Mouse (Mus musculus): ENCODE data around the gene Gm8773.

Gm8773 gene

DNA sequence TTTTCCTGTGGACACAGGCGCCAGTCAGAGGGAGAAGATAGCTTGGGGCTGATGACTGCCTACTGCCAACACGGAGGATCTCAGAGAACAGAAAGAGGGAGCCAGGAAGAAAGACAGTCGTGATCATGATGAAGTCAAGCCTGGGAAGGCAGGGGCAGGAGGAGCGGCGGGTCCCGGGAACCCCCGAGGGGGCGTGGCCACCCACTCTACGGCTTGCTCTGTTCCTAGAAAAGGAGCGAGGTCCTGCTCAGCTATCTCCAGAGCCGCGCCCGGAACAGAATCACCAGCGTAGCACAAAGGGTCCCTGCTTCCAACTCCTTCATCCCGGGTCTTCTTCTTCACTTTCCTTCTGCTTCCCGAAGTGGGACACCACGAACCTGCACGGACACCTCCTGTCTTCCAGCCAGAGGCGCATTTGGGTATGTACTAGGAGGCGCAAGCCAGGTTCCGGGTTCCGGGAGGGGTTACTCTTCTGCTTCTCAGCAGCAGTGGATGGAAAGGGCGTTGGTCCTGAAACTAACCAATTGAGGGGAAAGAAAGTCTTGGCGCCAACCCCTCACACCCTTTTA is at the start of gene Gm8773:
Gm8773 (plus strand) TSS at position 51 of the 569 bp plus-strand sequence.
- DNase-seq (ENCODE audit: low spot score): no peak

DNA sequence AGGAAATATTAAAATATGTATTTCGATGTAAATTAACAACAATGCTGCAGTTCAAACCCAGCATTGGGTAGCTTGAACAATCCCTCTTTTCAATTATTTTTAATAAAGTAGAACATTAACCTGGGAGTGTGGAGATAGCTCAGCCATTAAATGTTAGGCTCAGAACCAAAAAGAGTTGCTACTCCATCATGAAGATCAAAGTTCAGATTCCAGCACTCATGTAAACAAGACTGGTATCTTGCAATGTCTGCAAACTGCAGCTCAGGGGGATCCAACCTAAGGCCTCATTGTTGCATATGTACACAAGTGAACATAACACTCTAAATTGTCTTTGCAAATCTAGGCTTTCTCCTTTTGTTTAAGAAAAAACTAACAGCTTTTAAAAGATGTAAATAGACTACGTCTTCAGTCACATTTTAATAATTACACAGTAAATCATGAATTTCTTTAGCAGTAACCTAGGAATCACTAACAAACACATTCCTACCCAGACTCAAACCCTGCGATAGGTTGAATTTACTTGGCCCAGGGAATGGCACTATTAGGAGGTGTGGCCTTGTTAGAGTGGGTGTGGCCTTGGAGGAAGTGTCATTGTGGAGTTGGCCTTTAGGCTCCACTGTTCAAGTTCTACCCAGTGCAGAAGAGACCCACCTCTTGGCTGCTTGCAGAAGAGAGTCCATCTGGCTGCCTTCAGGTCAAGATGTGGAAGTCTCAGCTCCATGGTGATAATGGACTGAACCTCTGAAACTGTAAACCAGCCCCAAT is 39.8 kb upstream of the Gm8773 start:
- no peak for DNase-seq (ENCODE audit: low spot score)

DNA sequence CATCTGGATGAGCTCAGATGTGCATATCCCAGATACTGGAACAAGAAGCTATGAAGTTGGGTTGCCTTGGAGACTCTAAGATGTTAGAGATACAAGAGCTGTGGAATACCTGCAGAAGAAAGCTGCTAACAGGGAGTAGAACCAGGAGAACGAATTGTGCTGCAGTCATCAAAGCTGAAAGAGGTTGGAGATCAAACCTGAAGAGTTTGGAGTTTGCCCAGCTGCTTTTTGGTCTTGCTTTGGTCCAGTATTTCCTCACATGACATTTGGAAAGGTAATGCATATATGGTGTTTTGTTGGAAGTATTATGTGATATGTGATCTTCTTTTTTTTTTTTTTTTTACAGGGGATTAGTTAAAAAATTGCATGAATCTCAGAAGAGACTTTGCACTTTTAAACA is 37.5 kb upstream of the Gm8773 start:
- DNase-seq (ENCODE audit: low spot score): no peak

DNA sequence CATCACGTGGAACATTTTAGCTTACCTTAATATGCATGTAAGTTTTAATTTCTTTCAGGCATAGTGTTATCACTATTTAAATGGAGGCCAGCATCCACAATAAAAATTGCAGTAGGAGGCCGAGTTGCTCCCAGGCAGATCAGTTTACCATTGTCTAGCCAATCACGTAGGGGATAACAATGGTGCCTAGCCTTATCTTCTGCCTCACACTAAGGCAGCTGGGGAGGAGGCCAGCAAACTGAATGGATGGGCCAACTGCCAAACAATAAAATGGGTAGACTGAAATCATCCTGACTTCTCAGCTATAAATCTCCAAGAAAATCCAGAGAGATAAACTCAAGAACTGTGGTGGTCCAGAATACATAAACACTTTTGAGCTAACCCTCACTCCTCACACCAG is 33.8 kb upstream of the Gm8773 start:
- no peak for DNase-seq (ENCODE audit: low spot score)

DNA sequence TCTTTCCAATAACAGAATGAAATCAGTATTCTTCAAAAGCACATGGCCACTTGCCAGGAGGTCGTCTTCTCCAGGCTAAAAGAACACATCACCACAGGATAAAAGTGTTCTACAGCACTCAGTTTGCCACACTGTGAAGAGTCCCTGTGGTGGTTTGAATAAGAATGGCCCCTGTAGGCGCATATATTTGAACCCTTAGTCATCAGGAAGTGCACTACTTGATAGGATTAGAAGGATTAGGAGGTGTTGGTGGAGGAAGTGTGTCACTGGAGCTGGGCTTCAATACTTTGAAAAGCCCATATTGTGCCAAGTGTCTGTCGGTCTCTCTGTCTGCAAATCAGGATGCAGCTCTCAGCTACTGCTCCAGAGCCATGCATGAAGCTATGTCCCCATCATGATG is 33.2 kb upstream of the Gm8773 start:
- no peak for DNase-seq (ENCODE audit: low spot score)

DNA sequence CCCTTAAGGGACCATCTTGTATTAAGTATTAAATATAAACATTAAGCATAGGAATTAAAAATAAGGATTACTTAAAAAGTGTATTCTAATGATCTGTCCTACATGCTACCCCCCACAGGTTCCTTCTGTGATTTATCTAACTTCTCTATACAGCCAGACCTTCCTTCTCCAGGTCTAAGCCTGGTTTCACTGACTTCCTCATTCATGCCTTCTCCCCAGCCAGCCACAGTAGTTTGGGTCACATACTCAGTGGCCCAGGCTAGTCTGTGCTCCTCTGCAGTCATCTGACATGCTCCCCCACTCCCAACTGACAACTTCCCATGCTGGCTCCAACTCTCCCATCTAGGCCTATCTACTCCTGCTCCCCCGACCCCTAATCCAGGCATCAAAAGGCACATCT is 22.5 kb upstream of the Gm8773 start:
- no peak for DNase-seq (ENCODE audit: low spot score)

DNA sequence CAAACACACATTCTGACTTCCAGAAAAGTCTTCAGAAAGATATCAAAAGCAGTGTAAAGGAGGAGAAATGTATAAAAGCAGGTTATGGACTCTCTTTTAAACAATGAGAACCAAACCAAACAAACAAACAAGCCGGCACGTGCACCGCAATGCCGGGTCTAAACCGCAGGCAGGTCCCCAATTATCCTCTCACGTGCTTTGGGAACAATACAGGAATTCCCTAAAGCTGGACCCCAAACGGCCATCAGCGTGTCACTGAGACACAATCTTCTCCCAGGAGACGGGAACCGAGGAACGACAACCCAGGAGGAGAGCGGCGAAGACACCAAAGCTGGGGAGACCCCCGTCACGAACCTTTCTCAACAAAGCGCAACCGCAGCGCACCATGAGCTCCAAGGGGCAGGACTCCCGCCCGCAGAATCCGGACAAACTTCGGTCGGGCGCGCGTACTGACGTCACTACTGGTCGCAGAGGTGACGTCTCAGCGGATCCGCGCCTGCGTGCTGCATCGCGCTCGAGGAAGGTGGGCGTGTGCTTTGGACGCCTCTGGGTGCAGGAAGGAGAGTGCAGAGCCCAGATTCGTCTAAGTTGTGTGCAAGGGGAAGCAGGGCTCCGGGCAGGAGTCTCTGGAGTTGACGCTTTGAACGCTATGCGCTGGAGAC is 14.4 kb upstream of the Gm8773 start, which contains the start of gene Gtpbp10:
Gtpbp10 (minus strand) TSS at position 460 of the 662 bp plus-strand sequence.
- DNase-seq (ENCODE audit: low spot score): peak; percentile 82

DNA sequence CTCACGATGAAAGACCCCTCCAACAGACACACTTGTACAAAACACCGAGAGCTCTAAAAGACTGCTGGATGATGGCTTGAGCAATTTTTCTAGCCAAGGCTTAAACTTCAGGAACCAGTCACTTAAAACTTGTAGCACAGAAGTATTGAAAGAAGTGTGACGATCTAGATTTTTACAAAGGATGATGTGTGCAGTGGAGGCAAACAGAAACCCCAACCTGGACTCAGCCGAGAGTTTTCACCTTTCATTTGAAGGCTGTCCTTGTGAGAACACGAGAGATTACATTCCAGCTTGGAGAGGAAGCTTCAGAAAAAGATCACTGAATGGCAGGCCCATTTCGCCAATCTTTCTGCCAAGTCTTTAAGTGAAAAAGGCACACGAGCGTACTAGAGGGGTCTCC is 13.8 kb upstream of the Gm8773 start:
- DNase-seq (ENCODE audit: low spot score): no peak

DNA sequence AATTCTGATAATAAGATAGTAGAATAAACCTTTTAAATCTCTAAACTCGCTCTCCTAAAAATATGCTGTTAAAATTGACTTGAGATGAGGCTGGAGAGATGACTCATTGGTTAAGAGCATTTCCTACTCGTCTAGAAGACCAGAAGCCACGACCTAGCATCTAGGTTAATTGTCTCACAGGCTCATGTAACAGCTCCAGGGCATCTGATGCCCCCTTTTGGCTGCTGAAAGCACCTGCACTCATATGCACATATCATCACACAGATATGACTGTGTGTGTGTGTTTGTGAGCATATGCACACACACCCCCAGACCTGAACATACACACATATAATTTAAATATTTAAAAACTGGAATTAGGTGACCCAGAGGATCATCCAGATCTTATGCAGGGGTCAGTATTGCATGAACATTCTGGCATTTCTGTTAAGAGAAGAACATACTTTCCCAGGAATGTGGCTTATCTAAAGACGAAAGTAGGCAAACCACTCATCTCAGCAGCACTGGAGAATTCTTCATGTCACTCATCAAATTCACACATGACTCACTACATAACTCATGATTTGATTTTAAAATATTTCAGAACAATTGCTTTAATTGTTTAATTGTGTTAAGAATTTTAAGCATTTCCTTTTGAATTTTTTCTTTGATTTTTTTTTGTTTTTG is 12.4 kb upstream of the Gm8773 start:
- no peak for DNase-seq (ENCODE audit: low spot score)

DNA sequence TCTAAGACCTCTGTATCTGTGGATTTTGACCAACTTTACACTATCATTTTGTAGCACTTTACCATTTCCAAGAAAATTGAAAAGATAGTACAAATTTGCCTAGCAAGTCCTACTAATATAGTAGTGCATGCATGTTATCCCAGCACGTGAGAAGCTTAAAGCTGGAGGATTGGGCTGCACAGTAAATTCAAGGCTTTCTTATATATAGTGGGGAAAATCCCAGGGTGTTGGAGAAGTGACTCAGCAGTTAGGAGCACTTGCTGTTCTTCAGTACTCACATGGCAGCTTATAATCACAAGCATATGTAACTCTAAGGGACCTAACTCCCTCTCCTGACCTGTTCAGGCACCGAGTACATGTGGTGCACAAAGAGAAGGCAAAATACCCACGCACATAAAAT is 11.2 kb upstream of the Gm8773 start:
- DNase-seq (ENCODE audit: low spot score): no peak

DNA sequence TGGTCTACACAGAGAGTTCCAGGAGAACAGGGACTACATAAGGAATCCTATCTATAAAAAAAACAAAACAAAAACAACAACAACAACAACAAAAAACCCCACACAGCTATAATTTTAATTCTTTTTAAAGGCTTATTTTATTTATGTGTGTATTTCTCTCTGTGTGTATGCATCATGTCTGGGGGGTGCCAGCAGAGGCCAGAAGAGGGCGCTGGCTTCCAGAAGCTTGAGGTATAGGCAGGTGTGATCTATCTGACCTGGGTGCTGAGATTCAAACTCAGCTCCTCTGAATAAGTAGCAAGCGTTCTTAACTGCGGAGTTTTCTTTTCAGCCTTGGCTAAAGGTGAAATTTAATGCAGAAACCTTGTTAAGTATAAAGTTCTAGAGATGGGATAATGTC is 14.1 kb downstream of the Gm8773 start:
- DNase-seq (ENCODE audit: low spot score): no peak

DNA sequence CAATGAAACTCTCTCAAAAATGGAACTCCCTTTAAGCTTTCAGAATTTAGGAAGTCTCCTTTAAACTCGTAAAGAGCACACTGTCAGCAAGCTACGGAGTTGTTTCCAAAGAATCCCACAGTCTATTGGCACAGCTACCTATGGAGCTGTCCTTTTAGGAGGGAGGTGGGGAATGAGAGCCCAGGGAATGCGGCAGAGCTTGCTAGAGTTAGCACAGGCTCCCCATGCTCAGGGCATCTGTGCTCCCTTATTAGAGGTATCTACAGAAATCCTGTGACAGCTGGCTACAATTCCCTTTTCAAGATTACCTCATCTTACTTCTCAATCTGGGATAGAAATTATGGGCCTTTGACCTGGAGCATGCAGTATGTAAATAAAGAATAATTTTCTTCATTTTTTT is 36.9 kb downstream of the Gm8773 start:
- no peak for DNase-seq (ENCODE audit: low spot score)

DNA sequence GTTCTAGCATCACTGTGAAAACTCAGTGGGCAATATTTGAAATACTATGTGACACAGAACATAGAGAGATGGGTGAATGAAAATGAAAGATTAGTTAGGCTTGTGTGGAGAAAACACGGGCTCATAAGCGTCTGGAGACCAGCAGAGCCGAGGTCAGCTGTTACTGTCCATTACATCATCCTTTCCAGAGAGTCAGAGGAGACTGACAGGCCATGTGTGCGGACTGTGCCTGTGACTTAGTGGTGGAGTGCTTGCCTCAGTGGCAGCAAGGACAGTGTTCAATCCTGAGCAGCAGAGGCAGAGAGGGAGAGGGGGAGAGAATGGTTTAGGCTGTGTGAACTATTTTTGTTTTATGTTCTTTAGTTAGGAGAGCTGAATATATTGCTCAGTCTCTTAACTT is 44.7 kb downstream of the Gm8773 start:
- DNase-seq (ENCODE audit: low spot score): no peak

DNA sequence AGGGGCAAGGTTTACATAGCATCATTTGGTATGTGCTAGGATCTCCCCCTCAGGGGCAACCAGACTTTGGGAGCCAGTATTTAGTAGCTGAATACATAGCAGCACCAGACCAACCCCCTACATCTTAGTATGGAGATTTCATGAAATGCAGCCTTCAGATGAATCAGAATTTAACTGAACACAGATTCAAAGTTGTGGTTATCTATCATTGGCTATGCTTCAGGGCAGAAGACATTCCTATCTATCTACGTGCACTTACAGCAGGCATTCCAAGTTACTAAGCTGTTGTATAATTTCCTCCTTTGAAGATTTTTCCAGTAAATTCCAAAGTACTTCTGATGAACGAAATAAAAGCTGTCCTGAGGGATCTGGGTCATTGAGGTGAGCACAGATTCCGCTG is 51.9 kb downstream of the Gm8773 start:
- no peak for DNase-seq (ENCODE audit: low spot score)

Data from c-Kit-positive CD71-positive TER-119-positive erythroid progenitor cells, embryonic 14.5 days (primary cell).